Mouse (Mus musculus) adipocyte (in vitro differentiated cells): ENCODE data around the gene Ate1.
A peak's percentile ranks its signal among the peaks of the same experiment; 100 is the strongest.
"Not testable (repeated sequence)": the region's sequence is repeated elsewhere in the genome, so short reads cannot be mapped to it uniquely, and the experiment has no call there.

Experiments used
- DNase-seq: peaks from one replicate; pipeline ENCODE4 v3.0.0-alpha.2; 2016; ENCODE audit warnings: low spot score

Ate1 gene

DNA sequence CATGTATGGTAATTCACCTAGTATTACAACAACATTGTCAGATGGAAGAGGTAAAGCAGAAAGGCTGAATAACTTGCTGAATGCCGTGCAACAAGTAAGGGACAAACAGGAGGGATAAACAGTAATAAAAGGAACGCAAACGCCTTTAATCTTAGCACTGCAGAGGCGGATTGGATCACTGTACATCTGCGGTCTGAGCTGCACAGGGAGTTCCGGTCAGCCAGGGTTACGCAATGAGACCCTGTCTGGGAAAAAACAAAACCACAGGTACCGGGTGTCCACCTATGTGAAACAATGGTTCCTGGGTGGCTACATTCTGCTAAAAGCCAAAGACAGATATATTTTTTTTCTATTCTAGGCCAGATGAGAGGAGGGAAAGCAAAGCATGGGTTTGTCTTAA, 3.3 kb upstream of the Ate1 start:
- DNase-seq = no peak

DNA sequence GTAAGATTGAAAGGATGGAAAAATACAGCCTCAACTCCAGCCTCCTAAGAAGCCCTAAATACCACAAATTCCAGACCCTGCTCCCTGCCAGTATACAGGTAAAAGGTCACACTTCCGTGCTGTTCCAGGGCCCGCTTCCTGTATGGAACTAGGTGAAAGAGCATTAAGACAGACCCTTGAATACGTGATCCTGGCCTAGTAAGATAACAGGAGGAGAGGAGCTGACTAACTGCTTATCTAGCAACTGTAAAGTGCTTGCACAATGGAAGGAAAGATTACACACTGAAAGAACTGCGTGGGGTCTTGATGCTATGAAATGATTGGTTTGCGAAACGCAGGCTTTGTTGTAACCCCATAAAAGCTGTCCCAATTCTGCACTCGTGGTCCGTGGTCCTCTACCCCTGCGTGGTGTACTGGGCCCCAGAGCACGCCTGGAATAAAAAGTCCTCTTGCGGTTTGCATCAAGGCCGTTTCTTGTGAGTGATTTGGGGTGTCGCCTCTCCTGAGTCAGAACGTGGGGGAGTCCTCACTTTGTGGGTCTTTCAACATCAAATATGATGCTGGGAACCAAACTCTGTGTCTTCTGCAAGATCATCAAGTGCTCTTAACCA, 748 bp upstream of the Ate1 start:
- no peak for DNase-seq

DNA sequence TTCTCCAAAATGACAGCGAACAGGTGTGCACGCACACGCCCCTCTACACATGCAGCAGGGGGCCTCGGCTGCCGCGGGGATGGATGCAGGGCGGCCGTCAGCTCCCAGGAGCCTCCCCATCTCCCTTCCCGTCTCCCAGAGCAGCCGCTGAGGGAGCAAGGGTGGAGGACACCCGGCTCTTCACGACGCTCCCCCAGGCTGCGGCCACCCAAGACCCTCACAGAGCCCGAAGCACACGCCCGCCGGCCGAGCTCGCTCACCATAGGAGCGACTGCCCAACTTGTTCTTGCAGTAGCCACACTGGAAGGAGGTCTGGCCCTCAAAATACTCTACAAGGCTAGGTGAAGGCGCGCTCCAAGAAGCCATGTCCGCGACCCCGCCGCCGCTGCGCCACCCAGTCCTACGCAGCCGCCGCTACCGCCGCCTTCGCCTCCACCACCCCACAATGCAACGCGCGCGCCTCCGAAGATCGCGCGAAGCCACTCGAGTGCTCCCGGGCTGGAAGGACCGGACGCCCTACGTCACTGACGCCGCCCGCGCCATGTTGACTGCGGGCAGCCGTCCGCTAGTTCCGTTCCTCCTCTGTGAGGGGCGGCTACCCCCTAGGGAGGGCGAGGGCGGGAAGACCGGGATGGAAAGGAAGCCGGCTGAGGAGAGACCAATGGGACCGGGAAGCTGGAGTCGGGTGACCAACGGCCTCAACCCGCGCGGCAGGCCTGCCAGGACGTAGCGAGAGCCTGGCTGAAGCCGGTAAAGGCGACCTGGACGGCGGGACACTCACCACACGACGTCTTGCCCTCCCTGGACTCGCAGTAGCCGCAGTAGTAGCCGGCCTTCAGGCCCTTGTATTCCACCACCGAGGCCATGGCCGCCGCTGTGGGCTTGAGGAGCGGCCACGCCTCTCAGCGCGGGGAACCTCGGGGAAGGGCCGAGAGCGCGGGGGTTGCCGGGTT, 797 bp downstream of the Ate1 start:
- peak; percentile 94 for DNase-seq

DNA sequence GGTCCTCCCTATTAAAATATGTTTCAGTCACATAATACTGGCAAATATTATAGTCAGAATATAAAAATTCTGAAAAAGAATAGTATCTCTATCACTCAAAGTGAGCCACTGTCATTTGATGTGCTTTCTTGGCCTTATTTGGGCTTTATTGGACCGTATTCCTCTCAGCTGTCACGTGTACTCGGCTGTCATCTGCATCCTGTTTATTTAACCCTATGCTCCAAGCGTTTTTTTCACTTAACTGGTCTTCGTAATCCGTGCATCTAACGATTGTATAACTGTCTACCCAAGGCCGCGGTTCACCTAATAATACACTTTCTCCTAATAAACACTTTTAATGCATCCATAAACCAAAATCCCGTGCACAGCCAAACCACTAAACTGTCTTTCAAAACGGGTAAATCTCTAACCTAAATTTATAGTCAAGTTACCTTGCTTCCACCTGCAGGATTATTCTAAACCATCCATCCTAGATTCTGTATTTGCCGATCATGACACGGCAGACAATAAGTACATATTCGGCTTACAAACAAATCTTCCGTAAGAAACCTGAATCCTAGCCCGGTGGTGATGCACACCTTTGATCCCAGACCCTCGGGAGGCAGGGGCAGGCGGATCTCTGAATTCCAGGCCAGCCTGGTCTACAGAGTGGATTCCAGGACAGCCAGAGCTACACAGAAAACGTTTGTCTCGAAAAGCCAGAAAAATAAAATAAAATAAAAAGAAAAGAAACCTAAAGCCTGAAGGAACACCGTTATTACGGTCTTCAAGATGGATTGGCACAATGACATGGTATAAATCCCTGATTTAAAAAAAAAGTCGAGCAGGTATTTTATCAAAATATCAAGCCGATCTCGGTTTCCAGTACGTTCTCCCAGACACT, 1.7 kb downstream of the Ate1 start:
- no peak for DNase-seq

DNA sequence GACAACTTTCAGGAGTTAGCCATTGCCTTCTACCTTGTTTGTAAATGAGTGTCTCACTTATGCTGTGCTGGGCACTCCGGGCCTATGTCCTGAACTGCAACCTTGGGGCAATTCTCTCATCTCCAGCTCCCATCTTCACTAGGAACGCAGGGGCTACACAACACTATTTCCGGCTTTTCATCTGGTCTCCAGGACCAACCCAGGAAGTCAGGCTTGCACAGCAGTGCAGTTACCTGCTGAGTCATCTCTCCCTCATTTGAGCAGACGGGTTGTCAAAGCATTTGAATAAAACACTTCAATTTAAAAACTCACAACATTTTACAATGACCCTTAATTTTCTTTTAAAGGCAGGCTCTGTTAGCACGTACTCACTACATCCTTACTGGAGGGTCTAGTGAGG, 9.9 kb downstream of the Ate1 start:
- no peak for DNase-seq

DNA sequence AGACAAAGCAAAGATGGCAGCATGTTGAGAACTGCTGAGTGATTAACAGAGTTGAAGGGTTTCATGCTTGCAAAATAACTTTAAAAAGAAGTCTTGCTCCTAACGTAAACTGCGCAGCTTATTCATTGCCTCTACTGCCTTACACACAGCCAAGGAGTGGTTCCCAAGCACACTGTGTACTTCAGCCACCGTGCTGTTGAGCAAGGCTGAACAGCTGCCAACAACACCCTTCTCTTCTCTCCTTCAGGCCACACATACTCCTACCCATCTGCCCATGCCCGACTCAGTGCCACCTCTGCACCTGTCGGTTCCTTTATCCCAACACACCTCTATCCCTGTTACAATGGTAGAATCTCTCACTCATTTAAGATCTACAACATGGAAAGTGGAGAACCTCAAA, 17.2 kb downstream of the Ate1 start:
- DNase-seq = peak; percentile 42

DNA sequence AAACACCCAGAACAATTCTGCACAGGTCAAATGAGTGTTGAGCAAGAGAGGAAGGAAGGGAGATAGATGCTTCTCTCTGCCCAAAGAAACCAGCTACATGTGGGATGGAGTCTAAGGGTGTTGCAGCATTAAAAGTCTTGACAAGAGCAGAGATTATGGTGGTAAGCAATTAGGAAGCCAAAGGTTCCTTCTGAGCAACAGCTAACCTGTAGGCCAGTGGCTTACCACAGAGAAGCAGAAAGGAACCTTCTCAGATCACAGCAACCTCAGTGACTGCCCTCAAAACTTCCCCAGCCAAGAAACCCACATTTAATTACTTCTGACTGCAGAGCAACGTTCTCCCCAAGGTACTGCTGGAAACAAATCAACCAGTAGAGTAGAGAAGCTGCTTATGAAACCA, 18.7 kb downstream of the Ate1 start:
- no peak for DNase-seq

DNA sequence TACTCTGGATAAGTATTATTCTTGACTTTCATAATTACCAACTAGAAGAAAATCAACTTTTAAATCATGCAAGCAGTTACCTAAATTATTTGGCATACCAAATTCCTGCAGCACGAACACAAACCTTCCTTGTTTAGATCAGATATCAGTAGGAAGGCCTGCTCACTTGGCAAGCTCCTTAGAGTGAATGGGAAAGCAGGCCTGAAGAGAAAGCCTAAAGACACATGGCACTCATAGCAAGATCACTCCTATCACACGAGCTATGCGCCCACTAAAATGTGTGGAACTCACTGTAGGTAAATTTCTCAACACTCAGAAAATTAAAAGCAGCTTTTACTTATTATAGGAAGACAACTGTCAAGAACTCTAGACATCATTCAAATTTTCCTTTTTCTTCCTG, 26.8 kb downstream of the Ate1 start:
- DNase-seq = no peak

DNA sequence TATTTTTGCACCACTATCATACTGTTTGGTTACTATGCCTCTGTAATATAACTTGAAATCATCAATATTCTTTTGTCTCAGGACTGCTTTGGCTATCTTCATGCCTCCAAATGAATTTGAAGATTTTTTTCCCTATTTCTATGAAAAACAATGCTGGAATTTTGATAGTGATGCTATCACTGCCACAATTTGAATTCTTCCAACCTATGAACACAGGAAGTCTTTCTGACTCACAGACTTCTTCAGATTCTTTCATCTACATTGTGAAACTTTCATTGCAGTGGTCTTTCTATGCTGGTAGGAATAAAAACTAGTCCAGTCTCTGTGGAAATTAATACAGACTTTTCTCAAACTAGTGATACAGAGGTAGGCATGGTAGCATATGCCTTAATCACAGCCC, 28.1 kb downstream of the Ate1 start:
- DNase-seq = no peak

DNA sequence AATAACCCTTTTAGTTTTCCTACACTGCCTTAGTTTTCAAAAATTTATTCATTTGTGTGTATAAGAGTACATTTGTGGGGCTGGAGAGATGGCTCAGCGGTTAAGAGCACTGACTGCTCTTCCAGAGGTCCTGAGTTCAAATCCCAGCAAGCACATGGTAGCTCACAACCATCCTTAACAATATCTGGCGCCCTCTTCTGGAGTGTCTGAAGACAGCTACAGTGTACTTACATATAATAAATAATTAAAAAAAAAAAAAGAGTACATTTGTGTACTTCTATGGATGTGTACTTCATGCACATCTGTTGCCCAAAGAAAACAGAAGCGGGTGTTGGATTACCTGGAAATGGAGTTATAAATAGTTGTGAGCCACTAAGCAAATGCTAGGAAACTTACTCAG, 41.2 kb downstream of the Ate1 start:
- not testable (repeated sequence) for DNase-seq

DNA sequence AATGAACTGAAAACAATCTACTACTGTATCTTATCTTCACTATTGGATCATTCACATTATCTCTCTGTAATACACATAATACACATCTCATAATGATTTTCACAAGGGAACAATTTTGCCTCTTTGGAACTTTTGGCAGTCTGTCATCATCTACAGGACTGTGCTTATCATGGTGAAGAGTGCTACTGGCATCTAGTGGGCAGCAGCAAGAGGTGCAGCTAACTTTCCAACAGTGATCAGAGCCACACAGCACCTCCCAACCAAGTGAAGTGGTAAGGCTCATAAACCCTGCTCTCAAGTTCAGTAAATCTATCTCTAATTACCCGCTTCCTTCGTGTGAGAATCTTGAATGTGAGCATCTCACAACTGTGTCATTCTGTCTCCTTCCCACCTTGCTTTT, 44.2 kb downstream of the Ate1 start:
- peak; percentile 75 for DNase-seq

DNA sequence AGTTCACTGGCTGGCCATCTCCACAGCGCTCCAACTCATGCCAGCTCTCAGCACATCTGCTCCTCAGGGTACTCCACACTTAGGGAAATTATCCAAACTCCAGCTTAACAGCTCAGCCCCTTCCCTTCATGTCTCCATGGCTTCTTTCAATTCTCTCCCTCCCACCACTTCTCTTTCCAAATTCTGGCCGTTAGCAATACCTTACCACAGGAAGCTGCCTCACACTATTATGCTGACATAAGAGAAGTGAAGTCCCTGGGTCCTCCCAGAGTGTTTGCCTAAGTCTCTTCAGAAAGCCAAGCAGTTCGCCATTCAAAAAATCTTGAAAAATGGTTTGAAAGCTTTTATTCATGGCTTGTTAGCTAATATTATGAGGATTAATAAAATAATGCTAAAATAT, 46.3 kb downstream of the Ate1 start:
- no peak for DNase-seq

DNA sequence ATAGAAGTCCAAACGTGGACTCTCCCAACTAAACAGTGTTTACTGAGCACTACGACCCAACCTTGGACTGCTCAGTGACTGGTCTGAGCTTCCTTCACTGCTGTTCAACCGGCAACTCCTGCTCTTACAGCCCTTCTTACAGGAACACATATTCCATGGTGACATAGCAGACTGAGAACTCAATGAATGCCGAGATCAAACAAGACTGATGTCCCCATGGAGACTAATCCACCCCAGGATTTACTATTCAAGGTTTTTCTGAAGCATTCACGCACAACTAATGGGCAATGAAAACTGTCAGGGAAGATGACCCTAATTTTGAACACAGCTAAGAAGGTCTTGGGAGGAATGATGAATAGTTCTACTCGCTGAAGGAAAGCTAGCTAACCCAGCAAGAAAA, 47.5 kb downstream of the Ate1 start:
- DNase-seq = no peak

DNA sequence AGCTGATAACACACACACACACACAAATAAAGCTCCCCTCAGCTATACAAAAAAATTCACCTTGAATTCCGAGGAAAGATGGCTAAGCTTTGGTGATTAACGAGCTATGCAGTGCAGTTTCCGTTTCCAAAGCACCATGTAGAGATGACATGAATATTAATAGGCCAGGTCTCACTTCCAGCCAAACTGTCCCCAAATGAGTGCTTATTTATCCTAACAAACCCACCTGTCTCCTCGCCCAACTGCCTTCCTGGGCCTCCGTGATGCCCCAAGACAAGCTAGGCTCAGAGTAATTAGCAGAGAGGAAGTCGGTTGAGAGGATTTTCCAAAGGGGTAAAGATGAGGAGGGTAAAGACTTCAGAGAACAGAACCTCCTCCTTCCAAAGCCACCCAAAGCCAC, 49.1 kb downstream of the Ate1 start:
- no peak for DNase-seq

DNA sequence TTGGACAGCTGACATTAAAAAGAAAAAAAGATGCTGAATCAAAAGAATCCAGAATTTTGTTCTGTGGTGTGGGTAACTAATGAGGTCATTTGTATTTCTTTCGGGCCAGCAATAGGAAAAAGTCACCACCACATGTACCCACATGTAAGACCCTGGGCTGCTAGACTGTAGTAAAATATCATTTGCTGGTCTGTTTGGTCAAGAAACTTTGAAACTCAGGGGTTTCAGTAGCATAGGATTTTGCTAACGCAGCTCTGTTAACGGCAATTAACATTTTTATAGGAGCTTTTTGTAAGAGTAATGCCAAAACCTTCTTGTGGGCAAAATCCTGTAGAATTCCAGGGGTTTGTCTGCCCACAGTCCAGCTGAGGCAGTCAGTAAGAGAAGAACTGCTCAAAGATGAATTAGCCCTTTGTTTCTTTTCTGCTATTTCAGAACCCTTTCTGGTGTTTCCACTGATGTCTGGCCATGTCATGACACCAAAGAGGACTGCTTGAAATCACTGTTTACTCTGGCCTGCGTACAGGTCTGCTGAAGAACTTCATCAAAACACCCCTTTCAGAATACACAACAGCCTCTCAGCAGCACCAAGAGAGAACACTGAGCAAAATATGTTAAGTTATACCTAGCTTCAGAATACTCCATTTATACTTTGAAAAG, 64.5 kb downstream of the Ate1 start:
- DNase-seq = no peak

DNA sequence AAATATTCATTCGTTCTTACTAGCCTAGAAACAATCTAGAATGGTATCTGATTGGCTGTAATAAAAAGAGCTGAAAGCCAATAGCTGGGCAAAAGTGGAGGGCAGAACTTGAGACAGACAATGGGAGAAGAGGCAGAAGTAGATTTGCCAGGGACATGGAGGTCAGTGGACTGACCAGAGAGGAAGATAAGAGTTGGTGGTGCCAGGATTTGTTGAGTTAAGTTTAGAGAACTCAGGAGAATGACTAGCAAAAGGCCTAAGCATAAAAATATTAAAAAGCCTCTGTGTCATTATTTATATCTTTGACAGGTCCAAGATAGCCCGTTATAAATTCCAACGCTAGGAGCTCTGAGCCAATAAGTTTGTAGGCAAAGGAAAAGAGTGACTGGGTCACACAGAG, 65.9 kb downstream of the Ate1 start:
- peak; percentile 22 for DNase-seq

DNA sequence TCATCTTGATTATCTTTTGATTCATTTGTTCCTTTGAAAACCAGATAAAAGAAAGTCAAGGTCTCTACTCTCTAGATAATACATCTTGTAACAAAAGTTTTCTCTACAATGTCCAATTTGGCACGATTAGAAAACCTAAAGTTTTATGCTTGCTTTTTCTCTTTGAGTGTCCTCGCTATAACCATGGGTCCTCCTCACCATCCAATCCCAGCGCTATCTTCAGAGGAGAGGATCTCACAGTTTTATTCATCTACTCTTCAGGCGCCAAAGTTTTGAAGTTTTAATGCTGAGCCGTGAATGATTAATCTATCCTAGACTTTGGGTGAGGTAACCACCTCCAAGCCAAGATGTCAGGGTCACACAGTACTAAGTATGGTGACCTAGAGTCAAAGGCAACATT, 84.4 kb downstream of the Ate1 start:
- no peak for DNase-seq

DNA sequence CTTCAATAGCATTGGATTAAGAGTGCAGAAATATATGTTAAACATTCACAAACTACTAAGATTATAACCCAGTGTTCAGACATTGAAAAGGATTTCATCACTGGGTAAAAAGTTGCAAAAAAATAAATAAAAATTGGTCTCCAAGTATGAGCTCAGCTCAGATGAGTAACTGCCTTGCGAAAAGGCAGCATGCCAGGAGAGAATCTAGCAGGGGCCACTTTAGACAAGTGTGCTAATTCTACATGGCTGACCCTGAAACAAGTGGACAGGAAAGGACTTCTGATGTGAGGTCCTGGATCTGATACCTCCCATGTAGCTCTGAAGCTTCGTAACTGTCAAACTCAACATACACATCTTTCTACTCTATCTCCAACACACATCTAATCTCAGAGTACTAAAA, 88.0 kb downstream of the Ate1 start:
- peak; percentile 67 for DNase-seq

DNA sequence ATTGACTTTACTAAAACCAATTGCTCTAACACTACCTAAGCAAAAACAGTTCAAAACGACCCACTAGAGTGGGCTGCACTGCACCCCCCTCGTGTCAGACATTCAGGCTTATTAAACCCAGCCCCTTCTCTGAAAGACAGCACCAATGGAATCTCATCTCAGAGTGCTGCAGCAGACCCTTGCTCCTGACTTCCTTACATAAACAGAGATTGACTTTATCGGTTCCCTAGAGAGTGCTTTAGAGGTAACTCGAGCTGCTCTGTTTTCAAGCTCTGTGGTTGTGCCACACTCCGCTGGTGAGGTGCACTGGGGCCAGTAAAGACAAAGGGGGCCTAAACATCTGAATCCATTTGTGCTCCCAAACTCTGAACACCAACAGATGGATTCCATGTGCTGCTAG, 93.6 kb downstream of the Ate1 start:
- peak; percentile 12 for DNase-seq

DNA sequence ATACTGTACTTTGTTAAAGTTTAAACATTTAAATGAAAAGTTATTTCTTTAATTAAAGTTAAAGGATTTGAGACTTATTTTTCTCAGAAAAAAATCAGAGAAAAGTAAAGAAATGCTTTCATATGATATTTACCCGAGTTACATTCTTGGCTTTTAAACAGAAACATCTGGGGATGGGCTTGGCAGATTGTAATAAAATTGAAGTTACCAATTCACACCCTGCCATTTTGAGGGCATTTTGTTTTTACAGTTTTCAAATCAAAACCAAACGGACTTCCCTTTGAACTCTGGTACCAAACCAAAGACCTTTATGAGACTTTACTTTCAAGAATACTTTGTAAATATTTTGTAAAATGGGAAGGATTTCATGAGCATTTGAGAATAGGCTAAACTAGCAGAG, 94.2 kb downstream of the Ate1 start:
- no peak for DNase-seq

DNA sequence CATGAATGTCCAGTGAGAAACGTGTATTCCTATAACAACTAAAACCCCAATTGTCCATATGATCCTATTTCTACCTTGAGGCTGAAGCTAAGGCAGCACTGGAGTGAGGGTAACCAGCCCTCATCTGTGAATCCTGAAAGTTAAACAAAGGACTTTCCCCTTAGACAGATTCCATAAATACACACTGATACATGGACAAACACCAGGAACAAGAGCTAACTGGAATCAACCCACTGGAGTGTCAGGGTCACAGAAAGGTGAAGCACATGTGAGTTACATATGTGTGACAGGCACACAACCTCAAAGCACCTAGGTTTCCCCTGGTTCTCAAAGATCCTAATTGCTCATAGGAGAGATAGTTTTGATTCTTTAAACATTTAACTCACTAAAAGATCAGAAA, 100.2 kb downstream of the Ate1 start:
- DNase-seq = no peak

DNA sequence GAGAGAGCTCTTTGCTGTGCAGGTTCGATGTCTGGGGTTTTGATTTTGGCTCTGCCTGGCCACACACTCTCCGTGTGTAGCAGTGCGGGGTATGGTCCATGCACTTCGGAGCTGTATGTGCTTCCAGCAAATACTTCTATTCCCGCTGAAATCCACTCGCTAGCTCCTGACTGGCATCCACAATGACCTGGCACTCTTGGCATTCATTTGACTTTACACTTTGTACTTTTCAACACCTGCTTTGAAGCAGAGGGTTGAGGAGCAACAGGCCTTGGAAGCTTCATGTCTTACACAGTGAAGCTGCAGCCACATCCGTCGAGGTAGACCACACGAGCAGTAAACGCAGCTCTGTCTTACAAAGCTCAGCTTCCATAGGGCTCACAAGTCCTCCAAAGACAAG, 112.5 kb downstream of the Ate1 start:
- DNase-seq = no peak
